Mouse (Mus musculus) stomach, postnatal 0 days (tissue): ENCODE measurements at regions not wholly inside any gene's neighbourhood (a gene's known extent, or its start where the extent isn't known, plus 50 kb on each side); places are given as distances from the start of the nearest gene placed in this dataset.
A peak's percentile ranks its signal among the peaks of the same experiment; 100 is the strongest.

Experiments used
- ATAC-seq: fragments of 200-750 bp; cut with Nextera tagmentation; 2 replicates; pipeline ENCODE4 v1.8.0; 2017; ENCODE audit not compliant: low FRiP score, low TSS enrichment
- DNase-seq: peaks from one replicate; pipeline ENCODE4 v3.0.0-alpha.2; 2016; ENCODE audit warnings: low spot score
- H3K27ac ChIP-seq: fragments of 300-500 bp; sonication (generic); replicated peaks from 2 replicates; pipeline ENCODE4 v1.5.1; 2014; ENCODE audit warnings: mild to moderate bottlenecking, control low read depth
- H3K27me3 ChIP-seq: fragments of 300-500 bp; sonication (generic); 2 replicates; pipeline ENCODE4 v1.6.1; 2014; ENCODE audit warnings: low read length; ENCODE audit not compliant: control insufficient read depth, insufficient read depth
- H3K36me3 ChIP-seq: fragments of 300-500 bp; sonication (generic); 2 replicates; pipeline ENCODE4 v1.6.1; 2014; ENCODE audit warnings: low read length, mixed read lengths; ENCODE audit not compliant: control insufficient read depth, insufficient read depth
- H3K4me1 ChIP-seq: fragments of 300-500 bp; sonication (generic); replicated peaks from 2 replicates; pipeline ENCODE4 v1.6.1; 2014; ENCODE audit warnings: antibody characterized with exemption; ENCODE audit not compliant: control insufficient read depth, insufficient read depth
- H3K4me2 ChIP-seq: fragments of 300-500 bp; sonication (generic); replicated peaks from 2 replicates; pipeline ENCODE4 v1.6.1; 2014; ENCODE audit warnings: low read depth, mild to moderate bottlenecking, control low read depth, moderate library complexity
- H3K4me3 ChIP-seq: fragments of 300-500 bp; sonication (generic); 2 replicates; pipeline ENCODE4 v1.5.1; 2014; ENCODE audit warnings: low read depth, low read length, control low read depth
- H3K9ac ChIP-seq: fragments of 300-500 bp; sonication (generic); 2 replicates; pipeline ENCODE4 v1.6.1; 2014; ENCODE audit warnings: mild to moderate bottlenecking, low read length, control low read depth, mixed read lengths
- H3K9me3 ChIP-seq: fragments of 300-500 bp; sonication (generic); 2 replicates; pipeline ENCODE4 v1.6.1; 2016; ENCODE audit warnings: low read length; ENCODE audit not compliant: control insufficient read depth
- CTCF ChIP-seq: IDR thresholded peaks from 2 replicates; pipeline ENCODE4 v1.5.1; 2016; ENCODE audit warnings: antibody characterized with exemption, low read depth, mild to moderate bottlenecking, moderate library complexity
- EP300 ChIP-seq: optimal IDR thresholded peaks from 2 replicates; pipeline ENCODE3; 2016; ENCODE audit warnings: antibody characterized with exemption
- WGBS: fragments of 180-500 bp; shearing (Covaris S2); extraction: QIAGEN DNeasy Blood & Tissue Kit; methylation state at CpG from one replicate; pipeline ENCODE4 v1.1.7; 2014; 5-methylcytosine and 5-hydroxymethylcytosine counted together

DNA sequence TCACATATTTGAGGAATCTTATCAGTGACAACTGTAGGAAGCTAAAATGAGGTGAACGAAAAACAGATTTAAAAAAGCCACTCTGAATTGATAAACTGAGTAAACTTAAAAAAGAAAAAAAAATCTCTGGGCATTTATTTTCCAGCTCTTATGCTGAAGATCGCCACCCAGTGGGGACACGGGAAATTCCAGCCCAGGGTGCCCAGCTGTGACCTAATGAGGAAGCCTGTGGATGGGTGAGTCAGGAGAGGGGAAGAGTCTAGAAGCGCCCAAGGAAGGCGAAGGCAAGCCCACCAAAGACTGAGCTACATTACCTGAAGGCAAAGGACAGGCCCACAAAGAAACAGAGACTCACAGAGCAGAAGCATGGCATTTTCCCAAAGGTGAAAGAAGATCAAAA lies 72.7 kb upstream of the Frem2 start:
- peak; percentile 85 for ATAC-seq
- H3K27ac ChIP-seq, result no peak overlapping the region
- H3K9ac ChIP-seq, result no peak overlapping the region
- no peaks in the 10 kb centered on the region for H3K27me3 ChIP-seq
- peak; percentile 81 for DNase-seq
- H3K36me3 ChIP-seq, result no peaks in the 10 kb centered on the region
- no peaks in the 10 kb centered on the region; the same call in 1 of the 2 replicates for H3K4me1 ChIP-seq
- no peaks in the 10 kb centered on the region for H3K9me3 ChIP-seq
- 20% methylated on average over 5 of the region's 5 CpGs for WGBS
- no peak overlapping the region for H3K4me3 ChIP-seq
- H3K4me2 ChIP-seq, result peak overlapping the region; percentile 17; the same call in 1 of the 2 replicates
- TF ChIP-seq EP300 (no peak), CTCF (peak; percentile 79)

DNA sequence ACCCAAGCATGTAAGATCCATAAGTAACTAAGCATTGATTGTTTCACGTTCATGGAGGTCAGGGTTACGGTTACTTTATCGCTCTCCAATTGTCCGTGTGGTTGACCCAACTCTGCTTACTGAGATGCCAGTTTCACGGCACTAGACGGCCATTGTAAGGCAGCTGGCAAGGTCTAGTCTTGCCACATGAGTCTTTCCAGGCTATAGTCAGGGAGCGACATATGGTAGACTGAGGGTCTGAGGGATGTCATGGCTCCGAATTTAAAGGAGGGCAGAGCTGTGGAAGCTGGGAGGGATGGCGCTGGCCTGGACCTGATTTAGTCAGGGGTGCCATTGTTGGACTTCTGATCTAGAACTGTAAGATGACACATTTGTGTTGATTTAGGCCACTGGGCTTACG lies 72.0 kb upstream of the Frem2 start:
- no peak for DNase-seq
- ATAC-seq, result no peak
- Histone ChIP-seq H3K9ac (no peak overlapping the region), H3K9me3 (no peaks in the 10 kb centered on the region), H3K4me2 (no peak overlapping the region), H3K4me1 (no peaks in the 10 kb centered on the region; the same call in 1 of the 2 replicates), H3K27me3 (no peaks in the 10 kb centered on the region), H3K27ac (no peak overlapping the region), H3K36me3 (no peaks in the 10 kb centered on the region), H3K4me3 (no peak overlapping the region)
- WGBS, result 92% methylated on average over 10 of the region's 10 CpGs
- TF ChIP-seq CTCF, result no peak
- no peak for TF ChIP-seq EP300

- ATAC-seq, result no peak
- Histone ChIP-seq H3K27ac (no peak overlapping the region), H3K9me3 (no peaks in the 10 kb centered on the region), H3K4me3 (no peak overlapping the region), H3K9ac (no peak overlapping the region), H3K36me3 (no peaks in the 10 kb centered on the region), H3K4me1 (no peaks in the 10 kb centered on the region; the same call in 1 of the 2 replicates), H3K27me3 (no peaks in the 10 kb centered on the region), H3K4me2 (no peak overlapping the region)
- 90% methylated on average over 1 of the region's 1 CpGs for WGBS
- no peak for DNase-seq
- TF ChIP-seq EP300 (no peak), CTCF (peak; percentile 22)
These were observed 70.6 kb upstream of the Frem2 start for GRCm38 (mm10) chr3:53727737-53728136.

GRCm38 (mm10) chr3:53707101-53707500 lies 49.9 kb upstream of the Frem2 start:
- Histone ChIP-seq H3K27me3 (no peaks in the 10 kb centered on the region), H3K27ac (no peak overlapping the region), H3K4me1 (no peaks in the 10 kb centered on the region), H3K4me2 (no peak overlapping the region), H3K9ac (no peak overlapping the region), H3K4me3 (no peak overlapping the region), H3K9me3 (no peaks in the 10 kb centered on the region), H3K36me3 (no peaks in the 10 kb centered on the region)
- WGBS, result 40% methylated on average over 3 of the region's 3 CpGs
- DNase-seq, result no peak
- ATAC-seq, result no peak
- TF ChIP-seq CTCF (no peak), EP300 (no peak)
